Mouse (Mus musculus): ENCODE results near the gene Gm7358. TPM values are rescaled to one million over a fixed set of nuclear protein-coding genes. Genes with fewer than 3 reads are reported as not detected.
"Not testable (repeated sequence)": the region's sequence is repeated elsewhere in the genome, so short reads cannot be mapped to it uniquely, and the experiment has no call there.

The Gm7358 gene
- not detected in 2 replicates for polyA plus RNA-seq (2015; fragmentation: Nextera tagmentation; extraction: Ambion mirVana)

DNA sequence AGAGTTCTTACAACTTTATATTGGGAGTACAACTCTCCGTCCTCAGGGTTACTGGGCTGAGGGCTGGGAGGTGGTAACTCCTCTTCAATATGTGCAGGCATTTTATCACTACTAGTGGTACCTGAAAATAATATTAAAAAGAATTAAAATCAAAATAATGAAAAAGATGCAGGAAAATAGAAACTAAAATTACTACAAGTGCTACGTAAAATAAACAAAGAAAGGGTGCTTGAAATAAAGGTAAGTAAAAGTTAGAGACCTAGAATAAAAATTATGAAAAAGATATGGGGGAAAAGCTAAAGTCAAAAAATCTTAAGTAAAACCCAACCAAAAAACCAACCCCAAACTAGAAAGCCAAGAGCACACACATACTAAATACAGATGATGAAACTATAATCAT lies at the start of gene Gm7358:
TSS of gene Gm7358 (minus strand) at position 101 of the 400 bp plus-strand sequence.
- H3K4me2 ChIP-seq (replicated peaks; ENCODE audit: low read depth, low read length); H3K4me1 ChIP-seq (ENCODE audit: insufficient read depth, low read length); H3K9me3 ChIP-seq (ENCODE audit: low read length); H3K4me3 ChIP-seq (ENCODE audit: low read length); H3K36me3 ChIP-seq (ENCODE audit: insufficient read depth, low read length); H3K27me3 ChIP-seq (ENCODE audit: insufficient read depth, low read length); H3K27ac ChIP-seq (ENCODE audit: low read length); ATAC-seq (ENCODE audit: low FRiP score, low TSS enrichment); H3K9ac ChIP-seq (replicated peaks; ENCODE audit: low read length): not testable (repeated sequence)
- no CpG with 5 or more reads among the region's 2 CpGs for WGBS

DNA sequence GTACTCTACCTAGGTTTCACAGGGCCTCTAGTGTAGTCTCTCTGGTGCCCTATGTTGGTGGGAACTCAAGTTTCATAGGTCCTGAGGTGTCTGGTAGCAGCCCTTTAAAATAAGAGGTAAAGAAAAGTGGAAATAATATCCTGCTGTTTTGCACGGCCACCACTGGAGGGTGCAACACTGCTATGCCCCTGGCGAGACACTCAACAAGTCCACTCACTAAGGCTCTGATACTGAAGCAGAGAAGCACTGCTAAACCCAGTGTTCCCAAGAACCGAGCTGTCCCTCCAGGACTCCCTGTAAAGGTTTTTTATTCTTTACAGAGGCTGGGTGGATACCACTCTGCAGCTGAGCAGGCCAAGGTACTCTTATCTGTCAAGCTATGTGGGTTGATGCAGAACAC lies 43.7 kb upstream of the Gm7358 start:
- ATAC-seq (ENCODE audit: low FRiP score, low TSS enrichment); H3K36me3 ChIP-seq (ENCODE audit: insufficient read depth, low read length); H3K4me2 ChIP-seq (replicated peaks; ENCODE audit: low read depth, low read length); H3K9ac ChIP-seq (replicated peaks; ENCODE audit: low read length); H3K27ac ChIP-seq (ENCODE audit: low read length); H3K4me1 ChIP-seq (ENCODE audit: insufficient read depth, low read length); H3K9me3 ChIP-seq (ENCODE audit: low read length); H3K27me3 ChIP-seq (ENCODE audit: insufficient read depth, low read length); H3K4me3 ChIP-seq (ENCODE audit: low read length): not testable (repeated sequence)
- 13% methylated on average over 3 of the region's 3 CpGs for WGBS

DNA sequence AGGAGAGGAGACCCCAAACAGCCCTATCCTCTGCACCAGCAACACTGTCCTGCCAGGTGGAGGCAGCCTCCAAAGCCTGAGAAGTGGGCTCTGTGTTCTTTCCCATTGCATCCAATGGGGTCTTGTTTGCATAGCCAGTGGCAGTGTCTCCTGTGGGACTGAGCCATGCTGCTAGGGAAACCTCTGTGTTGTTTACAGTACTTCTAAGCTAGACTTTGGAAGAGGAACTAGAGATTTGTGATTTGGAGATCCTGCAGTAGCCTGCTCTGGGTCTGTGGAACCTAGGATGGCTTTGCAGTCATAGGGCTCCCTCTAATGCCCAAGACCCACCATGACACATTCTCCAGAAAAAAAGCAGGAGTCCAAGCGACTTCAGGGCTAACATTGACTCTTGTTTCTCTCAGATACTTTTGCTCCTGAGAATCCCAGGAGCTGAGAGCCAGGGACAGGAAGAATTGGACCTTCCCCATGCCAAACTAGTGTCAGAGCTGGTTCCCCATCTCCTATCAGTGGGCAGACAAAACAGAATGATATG lies 42.2 kb upstream of the Gm7358 start:
- ATAC-seq (ENCODE audit: low FRiP score, low TSS enrichment); H3K27me3 ChIP-seq (ENCODE audit: insufficient read depth, low read length); H3K4me3 ChIP-seq (ENCODE audit: low read length); H3K4me2 ChIP-seq (replicated peaks; ENCODE audit: low read depth, low read length); H3K4me1 ChIP-seq (ENCODE audit: insufficient read depth, low read length); H3K36me3 ChIP-seq (ENCODE audit: insufficient read depth, low read length); H3K9me3 ChIP-seq (ENCODE audit: low read length); H3K27ac ChIP-seq (ENCODE audit: low read length); H3K9ac ChIP-seq (replicated peaks; ENCODE audit: low read length): not testable (repeated sequence)
- WGBS: 17% methylated on average over 1 of the region's 1 CpGs

DNA sequence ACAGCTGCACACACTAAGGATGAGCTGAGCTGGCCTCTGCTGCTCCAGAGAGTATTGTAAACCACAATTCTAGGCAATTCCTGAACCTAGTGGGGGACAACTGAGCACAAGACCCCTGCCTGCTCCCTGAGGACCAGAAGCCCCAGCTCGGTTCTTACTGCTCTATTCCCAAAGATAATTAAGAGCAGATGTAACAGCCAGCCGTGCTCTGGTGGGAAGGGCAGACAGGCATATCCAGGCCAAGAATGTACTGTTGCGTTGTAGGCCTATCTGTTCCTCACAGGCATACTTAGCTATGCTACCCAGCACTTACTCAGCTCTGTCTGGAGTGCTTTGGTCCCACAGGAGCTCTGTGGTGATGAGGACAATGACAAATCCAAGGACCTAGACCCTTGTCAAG lies 40.6 kb upstream of the Gm7358 start:
- H3K4me2 ChIP-seq (replicated peaks; ENCODE audit: low read depth, low read length); H3K36me3 ChIP-seq (ENCODE audit: insufficient read depth, low read length); H3K9ac ChIP-seq (replicated peaks; ENCODE audit: low read length); H3K4me3 ChIP-seq (ENCODE audit: low read length); ATAC-seq (ENCODE audit: low FRiP score, low TSS enrichment); H3K9me3 ChIP-seq (ENCODE audit: low read length); H3K27me3 ChIP-seq (ENCODE audit: insufficient read depth, low read length); H3K4me1 ChIP-seq (ENCODE audit: insufficient read depth, low read length); H3K27ac ChIP-seq (ENCODE audit: low read length): not testable (repeated sequence)
- 54% methylated on average over 3 of the region's 3 CpGs for WGBS

DNA sequence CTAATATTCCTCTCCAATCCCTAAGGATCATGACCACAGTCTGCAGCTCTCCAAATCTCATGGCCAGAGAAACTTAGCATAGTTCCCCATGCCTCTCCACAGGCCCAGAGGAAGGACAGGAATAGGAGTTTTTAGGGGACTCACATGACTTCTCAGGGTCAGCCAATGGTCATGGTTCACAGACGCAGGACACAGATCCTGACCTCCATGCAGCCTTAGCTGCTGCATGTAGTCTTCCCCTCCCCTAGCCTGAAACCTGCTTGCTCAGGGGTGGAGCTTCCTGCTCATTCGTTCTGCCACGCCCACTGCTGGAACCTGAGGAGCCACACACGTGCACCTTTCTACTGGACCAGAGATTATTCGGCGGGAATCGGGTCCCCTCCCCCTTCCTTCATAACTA lies 34.8 kb upstream of the Gm7358 start:
- not testable (repeated sequence) for H3K27ac ChIP-seq (ENCODE audit: low read length); H3K9me3 ChIP-seq (ENCODE audit: low read length); H3K9ac ChIP-seq (replicated peaks; ENCODE audit: low read length); H3K4me3 ChIP-seq (ENCODE audit: low read length); H3K27me3 ChIP-seq (ENCODE audit: insufficient read depth, low read length); H3K4me2 ChIP-seq (replicated peaks; ENCODE audit: low read depth, low read length); ATAC-seq (ENCODE audit: low FRiP score, low TSS enrichment); H3K4me1 ChIP-seq (ENCODE audit: insufficient read depth, low read length); H3K36me3 ChIP-seq (ENCODE audit: insufficient read depth, low read length)
- WGBS: 42% methylated on average over 1 of the region's 7 CpGs

DNA sequence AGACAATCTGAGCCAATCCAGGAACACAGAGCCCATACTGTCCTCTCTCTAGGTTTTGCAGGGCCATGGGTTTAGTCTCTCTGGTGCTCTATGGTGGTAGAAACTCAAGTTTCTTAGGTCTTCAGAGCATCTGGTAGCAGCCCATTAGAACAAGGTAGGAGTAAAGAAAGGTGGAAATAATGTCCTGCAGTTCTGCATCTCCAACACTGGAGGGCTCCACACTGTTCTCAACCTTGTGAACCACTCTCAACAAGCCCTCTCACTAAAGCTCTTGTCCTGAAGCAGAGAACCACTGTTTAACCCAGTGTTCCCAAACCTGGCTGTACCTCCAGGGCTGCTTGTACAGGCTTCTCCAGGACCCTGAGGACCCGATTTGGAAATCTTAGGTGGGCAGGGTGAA lies 27.3 kb upstream of the Gm7358 start:
- not testable (repeated sequence) for H3K4me2 ChIP-seq (replicated peaks; ENCODE audit: low read depth, low read length); H3K4me3 ChIP-seq (ENCODE audit: low read length); H3K27me3 ChIP-seq (ENCODE audit: insufficient read depth, low read length); H3K4me1 ChIP-seq (ENCODE audit: insufficient read depth, low read length); H3K9me3 ChIP-seq (ENCODE audit: low read length); H3K27ac ChIP-seq (ENCODE audit: low read length); ATAC-seq (ENCODE audit: low FRiP score, low TSS enrichment); H3K9ac ChIP-seq (replicated peaks; ENCODE audit: low read length); H3K36me3 ChIP-seq (ENCODE audit: insufficient read depth, low read length)
- WGBS: 20% methylated on average over 1 of the region's 1 CpGs

DNA sequence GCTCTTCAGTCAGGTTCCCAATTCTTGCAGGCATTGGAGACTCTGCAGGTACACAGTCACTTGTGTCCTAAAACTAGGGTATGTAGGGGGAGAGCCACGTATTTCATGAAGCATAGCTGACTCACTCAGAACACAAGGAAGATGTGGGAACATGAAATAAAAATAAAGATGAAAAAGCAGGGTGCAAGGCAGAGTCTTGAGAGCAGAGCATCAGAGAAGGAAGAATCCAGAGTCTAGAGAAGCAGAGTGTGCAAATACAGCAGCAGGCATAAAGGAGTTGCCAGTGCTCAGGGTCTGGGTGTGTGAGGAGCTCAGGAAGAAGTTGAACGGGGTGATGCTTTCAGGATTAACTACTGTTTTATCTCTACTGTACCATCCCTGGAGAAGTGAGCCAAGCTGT lies 17.5 kb downstream of the Gm7358 start:
- not testable (repeated sequence) for H3K36me3 ChIP-seq (ENCODE audit: insufficient read depth, low read length); ATAC-seq (ENCODE audit: low FRiP score, low TSS enrichment); H3K4me2 ChIP-seq (replicated peaks; ENCODE audit: low read depth, low read length); H3K27me3 ChIP-seq (ENCODE audit: insufficient read depth, low read length); H3K4me3 ChIP-seq (ENCODE audit: low read length); H3K27ac ChIP-seq (ENCODE audit: low read length); H3K4me1 ChIP-seq (ENCODE audit: insufficient read depth, low read length); H3K9ac ChIP-seq (replicated peaks; ENCODE audit: low read length); H3K9me3 ChIP-seq (ENCODE audit: low read length)
- 75% methylated on average over 1 of the region's 2 CpGs for WGBS

DNA sequence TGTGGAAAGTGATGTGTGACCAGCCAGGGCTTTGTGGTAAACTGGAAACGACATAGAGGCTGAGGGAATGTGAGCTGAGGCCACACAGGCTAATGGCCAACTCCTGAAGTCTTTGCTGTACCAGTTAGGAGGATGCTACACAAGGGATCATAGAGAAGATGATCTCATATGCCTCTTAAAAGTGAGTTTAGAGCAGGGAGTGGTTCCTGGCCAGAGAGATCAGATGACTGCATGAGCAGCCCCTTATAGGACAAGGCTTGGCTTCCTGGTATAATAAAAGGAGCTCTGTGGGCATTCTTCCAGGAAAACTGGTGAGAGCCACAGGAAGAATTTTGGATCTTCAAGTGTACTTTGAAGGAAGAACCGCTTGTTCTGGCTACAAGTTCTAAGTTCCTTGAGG lies 22.3 kb downstream of the Gm7358 start:
- H3K4me2 ChIP-seq (replicated peaks; ENCODE audit: low read depth, low read length); H3K27ac ChIP-seq (ENCODE audit: low read length); H3K9me3 ChIP-seq (ENCODE audit: low read length); H3K4me3 ChIP-seq (ENCODE audit: low read length); H3K36me3 ChIP-seq (ENCODE audit: insufficient read depth, low read length); H3K9ac ChIP-seq (replicated peaks; ENCODE audit: low read length); ATAC-seq (ENCODE audit: low FRiP score, low TSS enrichment); H3K4me1 ChIP-seq (ENCODE audit: insufficient read depth, low read length); H3K27me3 ChIP-seq (ENCODE audit: insufficient read depth, low read length): not testable (repeated sequence)
- WGBS: 50% methylated on average over 1 of the region's 2 CpGs

DNA sequence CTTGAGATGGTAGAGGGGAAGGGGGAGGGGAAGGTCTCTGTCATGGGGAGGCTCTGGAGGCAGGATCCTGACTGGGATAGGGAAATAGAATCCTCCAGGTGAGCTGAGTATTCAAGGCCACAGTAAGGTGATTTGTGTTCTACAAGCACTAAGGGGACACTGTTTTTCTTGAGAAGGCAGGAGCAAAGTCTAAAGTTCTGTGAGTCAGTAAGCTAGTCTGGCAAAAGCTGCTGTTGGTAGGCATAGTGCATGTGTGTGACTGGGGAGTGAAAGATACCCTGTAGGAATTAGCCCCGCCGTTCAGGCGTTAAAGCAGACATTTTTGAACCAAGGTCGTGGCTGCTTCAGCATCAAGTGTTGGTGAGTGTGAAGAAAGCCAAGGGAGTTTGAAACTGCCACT lies 23.2 kb downstream of the Gm7358 start:
- WGBS: 77% methylated on average over 4 of the region's 4 CpGs

More for the DNA sequence above, 23.2 kb downstream of the Gm7358 start:
- H3K36me3 ChIP-seq (ENCODE audit: insufficient read depth, low read length); H3K4me3 ChIP-seq (ENCODE audit: low read length); ATAC-seq (ENCODE audit: low FRiP score, low TSS enrichment); H3K27me3 ChIP-seq (ENCODE audit: insufficient read depth, low read length); H3K9me3 ChIP-seq (ENCODE audit: low read length); H3K9ac ChIP-seq (replicated peaks; ENCODE audit: low read length); H3K4me2 ChIP-seq (replicated peaks; ENCODE audit: low read depth, low read length); H3K4me1 ChIP-seq (ENCODE audit: insufficient read depth, low read length); H3K27ac ChIP-seq (ENCODE audit: low read length): not testable (repeated sequence)

Data from kidney, embryonic 16.5 days (tissue).